Mouse (Mus musculus) R1 (cell line): ENCODE data around the gene Csf3.
"Not testable (repeated sequence)": the region's sequence is repeated elsewhere in the genome, so short reads cannot be mapped to it uniquely, and the experiment has no call there.

ENCODE experiments used
- DNase-seq: peaks from one replicate; pipeline ENCODE4 v3.0.0-alpha.2; 2018; ENCODE audit warnings: low read depth, low spot score

Gene Csf3

DNA sequence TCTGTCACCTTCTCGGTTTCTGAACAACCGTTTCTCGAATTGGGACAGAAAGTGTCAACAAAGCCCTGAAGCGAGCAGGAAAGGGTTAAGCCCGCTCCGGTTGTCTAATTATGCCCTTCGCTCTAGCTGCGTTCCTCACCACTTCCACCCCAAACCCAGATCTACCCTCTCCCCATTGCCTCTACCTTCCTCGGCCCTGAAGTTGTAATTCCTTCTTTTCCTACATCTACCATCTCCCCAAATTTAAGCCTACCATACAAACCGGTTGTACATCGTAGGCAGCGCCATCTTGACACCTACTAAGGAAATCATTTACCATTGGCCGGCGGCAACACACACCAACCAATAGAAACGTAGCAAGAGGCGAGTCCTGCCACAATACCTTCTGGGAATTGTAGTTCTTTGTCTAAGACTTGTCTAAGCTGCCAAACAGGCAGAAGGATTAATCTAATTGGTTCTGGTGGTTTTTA lies 28.1 kb downstream of the Csf3 start, which contains the start of gene Med24:
Med24 (minus strand) TSS at position 317 of the 470 bp plus-strand sequence.
- peak; percentile 96 for DNase-seq

DNA sequence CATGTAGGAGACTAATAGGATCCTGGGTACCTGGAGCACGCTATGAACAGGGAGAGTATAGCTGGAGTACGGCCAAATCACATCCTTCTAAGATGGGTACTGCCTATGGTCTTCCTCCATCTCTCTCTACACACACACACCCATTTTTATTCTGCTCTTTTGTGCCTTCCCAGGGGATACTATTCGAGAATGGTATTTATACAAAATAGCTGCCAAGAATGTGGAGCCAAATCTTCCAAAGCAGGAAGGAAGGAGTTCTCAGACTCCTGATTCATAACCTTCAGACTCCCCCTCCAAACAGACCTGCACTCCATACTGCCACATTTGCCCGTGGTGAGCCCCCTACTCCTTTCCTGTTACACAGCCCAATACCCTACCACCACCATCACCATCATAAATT lies 29.7 kb downstream of the Csf3 start:
- DNase-seq, result no peak

DNA sequence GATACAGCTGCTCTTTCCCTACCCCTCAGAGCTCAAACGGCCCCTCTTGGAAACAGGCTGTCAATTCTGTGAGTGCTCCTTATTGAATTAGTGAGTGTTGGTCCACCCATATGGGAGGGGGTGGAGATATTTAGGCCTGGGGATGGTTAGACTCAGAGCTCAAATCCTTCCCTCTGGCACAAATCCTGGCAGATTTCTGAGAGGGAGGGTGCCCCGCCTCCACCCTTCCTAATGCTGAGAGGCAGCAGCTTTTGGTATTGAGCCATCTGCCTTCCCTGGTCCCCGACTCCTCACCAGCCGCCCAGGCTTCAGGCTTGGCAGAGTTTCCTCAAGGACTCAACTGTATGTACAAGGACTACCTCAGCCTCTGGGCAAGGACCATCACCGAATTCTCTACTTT lies 30.1 kb downstream of the Csf3 start:
- no peak for DNase-seq

DNA sequence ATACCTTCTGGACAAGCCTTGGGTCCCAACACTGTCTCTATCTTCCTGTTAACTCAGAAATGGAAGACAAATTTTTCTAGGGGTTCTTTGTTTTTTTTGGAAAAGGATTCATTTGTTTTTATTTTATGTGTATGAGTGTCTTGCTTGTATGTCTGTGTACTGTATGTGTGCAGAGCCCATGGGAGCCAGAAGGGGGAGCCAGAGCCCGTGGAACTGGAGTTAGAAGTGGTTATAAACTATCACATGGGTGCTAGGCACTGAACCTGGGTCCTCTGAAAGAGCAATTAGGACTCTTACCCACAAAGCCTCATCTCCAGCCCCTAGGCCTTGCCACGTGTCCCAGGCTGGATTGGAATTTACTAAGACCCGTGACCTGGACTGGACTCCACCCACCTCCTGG lies 33.0 kb downstream of the Csf3 start:
- DNase-seq, result peak; percentile 65

DNA sequence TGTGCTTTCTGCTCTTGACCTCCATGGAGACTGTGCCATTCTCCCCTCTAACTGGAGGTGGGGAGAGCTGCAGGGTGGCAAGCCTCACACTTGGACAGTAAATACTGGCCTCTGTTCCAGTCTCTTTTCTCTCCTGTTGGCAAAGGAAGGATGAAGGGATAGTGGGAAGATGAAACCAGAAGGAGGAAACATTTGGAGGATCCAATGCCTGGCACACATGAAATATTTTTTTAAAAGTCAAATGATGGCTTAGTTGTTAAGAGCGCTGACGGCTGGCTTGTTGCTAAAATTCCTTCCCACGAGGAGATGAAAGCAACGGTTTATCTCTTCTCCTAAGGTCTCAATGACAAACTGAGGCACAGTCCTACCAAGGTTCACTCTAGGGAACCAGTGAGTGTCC lies 34.0 kb downstream of the Csf3 start:
- DNase-seq, result no peak

DNA sequence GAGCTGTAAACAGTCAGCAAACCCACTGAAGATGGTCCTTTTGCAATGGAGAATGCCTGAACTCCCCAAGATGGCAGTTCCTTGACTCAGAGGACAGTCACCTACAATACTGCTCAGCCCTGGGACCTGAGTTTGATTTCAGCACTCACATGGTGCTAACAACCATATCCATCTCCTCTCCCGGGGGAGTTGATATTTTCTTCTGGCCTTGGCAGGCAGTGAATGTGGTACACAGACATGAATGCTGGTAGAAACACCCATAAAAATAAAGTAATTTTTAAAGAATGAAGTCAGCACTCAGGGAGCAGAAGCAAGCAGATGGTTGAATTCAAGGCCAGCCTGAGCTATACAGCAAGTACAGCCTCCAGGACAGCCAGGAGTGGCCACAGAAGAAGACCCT lies 35.1 kb downstream of the Csf3 start:
- no peak for DNase-seq

DNA sequence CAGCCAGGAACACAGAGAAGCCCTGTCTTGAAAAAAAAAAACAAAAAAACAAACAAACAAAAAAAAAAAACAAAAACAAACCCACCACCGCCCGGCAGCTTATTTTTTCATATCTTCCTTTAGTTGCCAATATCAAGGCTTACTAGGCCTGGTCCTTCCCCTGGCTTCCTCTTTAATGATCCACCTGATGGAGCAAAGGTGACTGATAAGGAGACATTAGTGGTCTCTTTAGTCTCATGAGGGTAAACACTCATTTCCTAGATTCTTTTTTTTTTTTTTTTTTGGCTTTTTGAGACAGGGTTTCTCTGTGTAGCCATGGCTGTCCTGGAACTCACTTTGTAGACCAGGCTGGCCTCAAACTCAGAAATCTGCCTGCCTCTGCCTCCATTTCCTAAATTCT lies 36.2 kb downstream of the Csf3 start:
- DNase-seq, result not testable (repeated sequence)

DNA sequence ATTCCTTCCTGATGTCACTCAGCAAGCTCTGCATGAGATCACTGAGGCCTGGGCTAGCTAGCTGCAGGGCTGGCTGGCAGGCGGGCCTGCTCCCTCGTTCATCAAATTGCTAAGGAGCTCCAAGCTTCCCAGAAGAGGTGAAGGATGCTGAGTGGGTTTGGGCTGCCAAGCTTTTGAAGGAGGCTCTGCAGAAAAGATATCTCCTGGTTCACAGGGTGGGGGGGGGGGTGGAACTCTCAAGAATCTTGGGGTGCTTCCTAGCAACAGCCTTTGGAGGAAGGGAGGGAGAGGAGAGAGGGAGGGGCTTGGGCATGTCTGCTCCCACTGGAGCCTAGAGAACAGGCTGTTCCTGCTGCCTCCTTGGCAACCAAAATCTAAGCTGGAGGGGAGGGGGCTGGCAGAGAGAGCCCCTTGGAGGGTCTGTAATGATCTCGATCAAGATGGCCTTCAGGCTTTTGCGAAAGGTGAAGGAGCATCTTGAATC lies 37.4 kb downstream of the Csf3 start:
- DNase-seq, result peak; percentile 41

DNA sequence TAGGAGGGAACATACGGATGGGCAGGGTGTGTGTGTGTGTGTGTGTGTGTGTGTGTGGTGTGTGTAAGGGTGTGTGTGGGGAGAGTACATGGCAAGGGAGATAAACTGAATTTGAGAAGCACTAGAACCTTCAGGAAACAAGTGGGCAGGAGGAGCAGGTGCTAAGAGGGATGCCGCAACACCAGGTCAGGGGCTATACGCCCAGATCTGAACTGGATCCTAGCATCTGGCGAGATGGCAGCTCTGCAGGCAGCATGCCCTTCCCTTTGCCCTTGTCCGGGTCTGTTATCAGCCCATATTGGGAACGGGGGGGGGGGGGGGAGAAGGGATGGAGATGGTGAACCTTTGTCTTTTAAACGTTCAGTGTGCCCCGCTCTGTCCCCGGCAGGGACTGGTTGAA lies 37.9 kb downstream of the Csf3 start:
- DNase-seq, result no peak

DNA sequence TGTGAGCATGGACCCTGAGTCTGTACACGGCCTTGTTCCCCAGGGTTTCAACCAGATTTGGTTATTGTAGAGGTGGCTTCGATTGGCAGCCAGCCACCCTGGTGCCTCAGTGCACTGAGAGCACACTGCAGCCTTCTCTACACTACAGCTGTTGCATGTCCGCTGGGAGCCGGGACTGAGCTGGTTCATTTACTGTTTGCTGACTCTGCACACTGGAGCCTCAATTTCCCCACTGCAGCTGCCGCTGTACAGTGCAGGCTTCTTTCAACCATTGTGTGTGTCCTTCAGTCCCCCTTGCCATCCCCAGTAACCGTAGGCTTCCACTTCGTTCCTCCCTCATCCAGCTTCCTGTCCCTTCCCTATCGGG lies 38.9 kb downstream of the Csf3 start:
- DNase-seq, result no peak

DNA sequence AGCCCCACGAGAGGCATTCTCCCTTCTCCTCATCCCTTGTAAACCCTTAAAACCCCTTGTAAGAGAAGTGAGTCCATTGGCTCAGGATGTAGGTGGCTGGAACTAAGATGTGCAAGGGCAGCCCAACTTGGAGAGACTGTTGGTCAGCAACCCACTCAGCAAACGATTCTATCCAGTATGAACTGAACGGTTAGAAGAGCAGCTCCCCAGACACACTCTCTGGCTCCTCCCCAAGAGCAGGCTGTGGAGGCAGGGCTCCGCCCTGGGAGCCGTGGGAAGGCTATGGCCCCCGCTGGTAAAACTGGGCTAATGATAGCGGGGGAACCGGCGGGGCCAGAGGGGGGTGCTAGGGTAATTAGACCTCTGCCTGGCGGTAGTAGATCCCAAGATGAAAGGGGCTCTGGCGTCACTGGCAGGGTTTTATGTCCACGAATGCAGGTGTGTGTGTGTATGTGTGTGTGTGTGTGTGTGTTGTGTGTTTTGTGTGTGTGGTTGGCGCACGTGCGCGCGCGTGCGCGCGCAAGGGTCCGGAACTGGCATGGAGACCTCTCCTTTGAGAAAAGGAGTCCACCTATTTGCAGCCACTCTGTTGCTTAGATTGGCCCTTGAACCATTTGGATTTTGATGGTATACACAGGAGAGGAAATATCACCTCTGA lies 39.5 kb downstream of the Csf3 start, which contains the start of gene Thra:
Thra (plus strand) TSS at position 246 of the 658 bp plus-strand sequence.
- DNase-seq, result peak; percentile 60

DNA sequence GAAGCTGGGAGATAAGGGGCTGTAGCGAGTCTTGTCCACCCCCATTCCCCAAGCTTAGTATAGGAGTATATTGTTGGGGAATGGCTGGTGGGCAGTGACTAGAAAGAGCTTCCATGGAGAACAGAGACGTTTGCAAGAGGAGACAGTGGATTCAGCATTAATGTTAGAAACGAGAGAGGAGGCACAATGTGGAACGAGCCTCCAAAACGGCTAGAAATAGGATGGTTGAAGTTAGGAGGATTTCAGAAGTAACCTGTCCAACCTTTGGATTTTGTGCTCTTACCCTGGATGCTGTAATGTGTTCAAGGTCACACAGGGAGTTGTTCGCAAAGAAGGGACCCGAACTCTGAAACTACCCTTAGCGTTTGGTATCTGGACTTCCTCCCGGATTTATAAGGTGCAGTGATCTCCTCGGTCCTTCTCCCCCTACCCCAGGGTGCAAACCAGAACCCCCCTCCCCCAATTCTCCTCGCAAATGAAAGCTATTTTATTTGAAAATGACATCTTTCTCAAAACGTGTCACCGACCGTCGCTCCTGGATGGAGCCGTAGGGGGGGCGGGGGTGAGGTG lies 40.1 kb downstream of the Csf3 start:
- DNase-seq, result no peak

DNA sequence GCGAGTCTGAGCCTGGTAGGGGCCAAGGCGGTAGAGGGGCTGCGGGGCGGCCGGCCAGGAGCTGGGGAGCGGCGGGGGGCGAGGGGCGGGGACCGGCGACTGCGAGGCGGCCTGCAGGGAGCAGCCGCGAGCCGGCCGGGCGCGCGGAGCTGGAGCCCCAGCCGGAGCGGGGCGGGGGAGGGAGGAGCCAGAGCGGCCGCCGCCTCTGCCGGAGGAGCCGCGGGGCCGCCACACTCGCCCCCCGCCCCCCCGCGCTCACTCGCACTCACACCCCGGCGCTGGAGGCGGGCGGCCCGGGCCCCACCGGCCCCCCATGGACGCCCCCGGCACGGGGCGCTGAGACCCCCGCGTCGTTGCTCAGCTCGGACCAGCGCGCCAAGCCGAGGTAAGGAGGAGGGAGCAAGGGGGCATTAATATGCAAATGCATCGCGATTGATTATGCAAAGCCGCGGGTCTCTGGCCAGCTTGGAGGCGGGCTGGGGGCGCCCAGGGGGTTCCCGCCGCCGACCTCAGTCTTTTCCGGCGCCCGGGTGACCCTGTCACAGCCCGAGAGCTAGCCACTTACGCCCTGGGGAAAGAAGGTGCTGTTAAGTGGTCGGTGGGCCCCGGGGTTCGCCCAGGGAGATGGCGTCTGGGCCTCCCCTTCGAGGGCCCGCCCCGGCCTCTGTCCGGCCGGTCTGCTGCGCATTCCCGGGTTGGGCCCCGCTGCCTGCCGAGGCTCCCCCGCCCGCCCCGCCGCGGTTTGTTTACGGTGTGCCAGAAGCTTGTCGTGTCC lies 40.7 kb downstream of the Csf3 start:
- peak; percentile 78 for DNase-seq

DNA sequence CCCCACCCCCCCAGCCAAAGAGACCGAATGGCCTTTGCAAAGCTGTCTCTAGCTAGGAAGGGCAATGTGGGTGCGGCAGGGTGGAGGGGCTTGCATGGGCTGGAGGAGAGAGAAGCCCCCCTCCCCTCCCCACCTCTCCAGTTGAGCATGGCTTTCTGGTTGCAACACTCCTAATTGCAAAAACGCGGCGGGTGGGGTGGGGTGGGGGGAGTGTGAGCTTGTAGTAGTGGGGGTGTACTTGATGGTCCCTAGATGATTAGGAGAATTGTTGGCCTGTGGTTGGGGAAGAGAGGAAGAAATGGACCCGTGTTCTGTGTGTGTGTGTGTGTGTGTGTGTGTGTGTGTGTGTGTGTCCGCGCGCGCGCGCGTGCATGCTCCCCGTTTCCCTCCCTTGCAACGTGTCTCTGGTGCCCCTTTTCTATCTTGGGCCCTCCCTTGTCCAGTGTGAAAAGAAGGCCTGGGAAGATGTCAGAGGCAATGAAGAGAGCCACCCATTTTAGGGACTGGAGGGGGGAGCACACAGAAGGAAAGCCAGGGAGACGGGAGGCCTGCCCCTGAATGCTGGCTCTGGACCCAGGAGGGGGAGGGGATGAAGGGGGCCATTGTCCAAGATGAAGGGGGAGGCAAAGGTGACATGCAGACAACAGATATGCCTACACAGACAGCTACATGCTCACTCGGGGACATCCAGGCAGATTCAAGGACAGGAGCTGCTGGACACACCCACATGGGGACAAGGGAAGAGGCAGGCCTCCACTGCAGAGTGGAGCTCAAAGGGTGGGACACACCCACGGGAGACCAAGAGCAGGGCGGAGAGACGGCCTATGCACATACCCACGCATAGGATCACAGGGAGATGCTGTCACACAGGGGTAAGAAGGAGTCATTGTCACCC lies 41.6 kb downstream of the Csf3 start:
- peak; percentile 42 for DNase-seq

DNA sequence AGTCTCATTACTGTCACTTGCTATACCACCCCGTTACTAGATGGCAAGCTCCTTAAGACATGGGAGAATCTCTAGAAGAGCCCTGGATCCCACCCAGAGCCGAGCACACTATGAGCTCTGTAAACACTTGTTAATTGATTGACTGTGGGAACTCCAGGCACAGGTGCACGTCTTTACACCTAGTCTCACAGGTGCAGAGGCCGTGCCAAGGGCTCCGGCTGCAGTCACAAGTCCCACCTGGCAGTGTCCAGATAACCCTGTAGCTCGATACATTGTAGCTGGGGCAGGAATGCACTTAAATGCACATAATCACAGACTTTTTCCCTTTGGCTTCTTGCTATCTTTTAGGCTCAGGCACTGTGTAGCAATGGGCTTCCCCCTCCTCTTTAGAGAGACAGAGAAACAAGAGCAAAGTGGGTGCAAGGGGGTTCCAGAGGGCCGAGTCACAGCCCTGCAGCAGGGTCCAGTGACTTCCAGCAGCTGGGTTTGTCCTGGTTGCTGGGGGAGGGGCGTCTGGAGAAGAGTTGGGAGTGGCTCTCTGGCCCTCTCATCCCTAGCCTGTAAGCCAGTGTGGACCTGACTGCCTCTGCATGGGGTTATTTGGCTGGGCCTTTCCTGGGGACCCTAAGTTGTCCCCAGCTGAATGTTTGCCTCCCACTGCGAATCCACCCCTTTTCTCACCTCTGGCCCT lies 42.7 kb downstream of the Csf3 start:
- no peak for DNase-seq

DNA sequence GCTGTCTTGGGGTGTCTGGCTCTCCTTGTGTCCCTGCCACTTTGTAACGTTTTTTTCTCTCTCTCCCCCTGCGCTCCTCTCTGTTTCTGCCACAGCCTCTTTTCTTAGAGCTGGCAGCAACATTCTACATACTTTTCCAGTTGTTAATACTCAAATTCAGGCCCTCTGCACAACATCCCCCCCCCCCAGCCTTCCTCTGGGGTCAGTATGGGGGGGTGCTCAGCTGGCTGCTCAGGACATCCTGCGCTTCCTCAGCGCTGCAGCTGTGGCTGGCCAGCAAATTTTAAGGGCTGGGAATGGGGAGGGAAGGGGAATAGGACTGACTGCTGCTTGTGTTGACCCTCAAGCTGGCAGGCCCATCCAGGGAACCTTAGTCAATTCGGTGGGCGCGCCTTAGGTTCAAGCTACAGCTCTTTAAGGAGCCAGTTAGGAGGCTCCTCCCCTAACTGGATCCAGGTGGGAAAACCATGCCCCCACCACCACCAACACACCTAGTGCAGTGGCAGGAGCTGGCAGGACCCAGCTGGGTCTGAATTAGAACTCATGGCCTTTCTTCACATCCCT lies 43.5 kb downstream of the Csf3 start:
- DNase-seq, result no peak

DNA sequence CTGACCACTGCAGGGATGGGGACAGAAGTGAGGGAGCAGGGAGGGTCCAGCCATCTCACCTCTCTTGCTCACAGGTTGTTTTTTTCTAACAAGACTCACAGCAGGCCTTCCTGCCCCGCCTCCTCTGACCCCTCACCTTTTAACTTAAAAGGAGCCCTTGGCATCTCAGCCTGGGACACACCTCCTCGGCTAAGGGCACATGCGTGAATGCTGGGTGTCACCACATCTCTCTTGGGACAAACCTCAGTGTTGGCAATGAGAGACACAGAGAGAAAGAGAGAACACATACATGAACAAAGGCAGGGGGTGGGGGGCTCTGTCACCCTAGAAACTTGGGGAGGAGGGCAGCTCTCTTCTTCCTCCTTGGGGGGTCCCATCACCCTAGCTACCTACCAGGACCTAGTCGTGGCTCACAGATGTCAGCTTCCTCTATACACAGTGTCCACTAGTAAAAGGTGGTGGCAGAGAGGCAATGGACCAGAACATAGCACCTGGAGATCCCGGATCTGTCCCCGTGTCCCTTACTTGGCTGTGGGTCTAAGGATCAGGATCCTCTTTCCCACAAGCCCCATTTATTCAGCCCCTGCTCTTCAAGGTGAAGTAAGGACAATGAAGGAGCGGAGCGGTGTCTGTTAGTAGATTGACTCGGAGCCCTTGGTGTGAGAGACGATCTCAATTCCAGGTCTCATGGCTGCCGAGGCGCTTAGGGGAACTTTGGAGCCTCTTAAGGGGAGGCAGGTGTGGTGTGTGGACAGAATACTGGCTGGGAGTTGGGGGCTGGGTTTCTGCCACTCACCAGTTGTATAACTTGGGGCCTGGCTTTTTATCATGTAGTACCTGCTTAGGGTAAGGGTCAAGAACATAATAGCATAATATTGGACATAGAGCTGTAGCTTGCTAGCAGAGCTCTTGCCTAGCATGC lies 45.1 kb downstream of the Csf3 start:
- no peak for DNase-seq

DNA sequence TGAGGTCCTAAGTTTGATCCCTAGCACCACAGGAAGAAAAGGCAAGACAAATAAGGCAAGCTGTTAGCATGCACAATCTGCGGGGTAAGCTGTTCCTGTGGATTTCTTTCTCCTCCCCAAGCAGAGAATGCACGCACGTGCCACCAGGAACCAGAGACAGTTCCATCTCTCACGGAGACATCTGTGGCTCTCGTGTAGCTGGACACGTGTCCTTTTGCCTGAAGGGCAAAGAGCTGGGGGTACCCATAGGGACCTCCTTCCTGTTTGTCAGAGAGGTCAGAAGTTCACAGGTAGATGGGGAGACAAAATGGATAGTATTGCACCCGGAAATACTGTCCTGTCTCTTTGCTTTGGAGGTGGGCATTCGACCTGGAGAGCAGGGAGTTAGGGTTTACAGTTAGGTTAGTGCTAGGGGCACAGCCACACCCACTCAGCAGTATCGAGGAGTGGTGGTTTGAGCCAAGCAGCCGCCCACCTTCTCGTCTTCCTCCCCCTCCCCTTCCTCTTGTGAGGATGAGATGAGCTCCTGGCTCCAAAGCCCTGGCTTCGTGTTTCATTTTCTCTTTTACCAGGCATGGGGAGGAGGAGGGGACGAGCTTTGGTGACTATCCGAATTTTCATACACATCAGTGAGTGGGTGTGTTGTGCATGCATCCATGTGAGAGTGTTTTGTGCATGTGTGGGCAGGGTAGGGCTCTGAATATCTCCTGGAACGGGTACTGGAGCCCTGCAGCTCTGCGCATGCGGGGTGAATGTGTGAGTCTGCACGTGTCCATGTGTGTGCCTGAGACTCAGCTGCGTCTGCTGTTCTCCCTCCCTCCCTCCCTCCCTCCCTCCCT lies 46.0 kb downstream of the Csf3 start:
- DNase-seq, result peak; percentile 55
